Mouse (Mus musculus) liver, adult 2 months (tissue): ENCODE measurements around the gene Dad1.

Source experiments
- CTCF ChIP-seq: fragments of 200-500 bp; IDR thresholded peaks from 2 replicates; pipeline ENCODE4 v1.5.1; 2011; ENCODE audit warnings: low read depth, low read length, control low read depth
- POLR2A ChIP-seq: fragments of 200-500 bp; IDR thresholded peaks from 2 replicates; pipeline ENCODE4 v1.6.1; 2011; ENCODE audit warnings: low read length, control low read depth; ENCODE audit not compliant: insufficient read depth; ENCODE audit errors: extremely low read depth

GRCm38 (mm10) chr14:54211199-54211598 lies 42.7 kb downstream of the Dad1 start:
- no peak for TF ChIP-seq CTCF
- TF ChIP-seq POLR2A = no peak
